Mouse (Mus musculus) mouse embryonic stem cell (cell line): ENCODE results near the gene Urah.

Source experiments
- in situ Hi-C, 2 experiments: fragments of 300-500 bp; cut with MboI; formaldehyde crosslinking; loops; 1 replicate in 1 of 2; 3 replicates in 1 of 2; pipeline ENCODE4 v1.14.3; 2019 to 2020; ENCODE audit warnings: low sequenced_read_pairs in 2 of 2, low pct_unique_long_range_greater_than_20kb in 1 of 2, mixed read lengths in 1 of 2; ENCODE audit not compliant: unreplicated experiment in 1 of 2

Urah gene

GRCm38 (mm10) chr7:140836243-140837115 is 1.7 kb downstream of the Urah start:
- in situ Hi-C loops, result no loop called here

- in situ Hi-C loops, result no loop called here
These were observed 4.7 kb downstream of the Urah start for GRCm38 (mm10) chr7:140839556-140839955.

DNA sequence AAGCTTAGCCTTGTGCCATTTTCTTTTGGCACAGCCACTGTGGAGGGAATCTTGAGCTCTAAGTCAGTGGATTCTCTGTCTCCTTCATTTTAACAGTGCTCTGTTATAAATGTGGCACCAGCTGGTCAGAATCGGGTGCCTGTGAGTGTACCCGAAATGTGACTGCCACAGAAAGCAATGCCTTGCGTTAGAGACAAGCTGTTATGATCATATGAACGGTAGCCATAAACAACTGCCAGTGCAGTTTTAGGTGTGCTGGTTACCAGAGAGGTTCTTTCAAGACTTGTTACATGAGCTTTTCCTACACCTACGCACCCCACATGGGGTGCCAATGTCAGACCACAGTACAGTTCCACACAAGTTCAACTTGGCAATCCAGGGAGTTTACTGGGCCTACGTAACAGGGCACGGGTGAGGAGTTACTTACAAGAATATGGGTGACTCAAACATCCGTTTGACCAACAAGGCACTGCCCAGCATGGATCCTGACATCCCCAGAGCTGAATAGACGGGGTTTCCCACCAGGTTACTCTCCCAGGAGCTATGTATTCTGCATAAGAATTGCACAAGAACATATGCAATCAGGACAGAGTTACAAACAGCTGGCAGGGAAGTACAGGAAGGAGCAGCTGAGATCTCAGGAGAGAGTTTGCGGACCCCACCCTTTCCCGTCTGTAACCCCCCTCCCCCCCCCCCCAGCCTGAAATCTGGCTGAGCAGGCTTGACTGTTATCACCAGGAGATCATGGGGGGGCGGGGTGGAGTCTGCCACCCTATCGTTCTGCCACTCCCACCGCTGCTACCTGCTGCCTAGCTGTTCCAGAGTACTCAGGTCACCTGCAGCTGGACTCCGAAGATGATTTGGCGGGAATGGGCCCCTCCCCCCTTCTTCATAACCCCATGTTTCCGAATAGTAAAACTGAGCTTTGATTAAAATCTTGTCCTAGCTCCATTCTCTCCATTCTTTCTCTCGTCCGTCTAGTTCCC is 6.2 kb downstream of the Urah start:
- in situ Hi-C loops, result loop anchor here (5.0 to 10.0 kb wide), 3 partner anchors 61 to 334 kb away; partner anchors contain the start of genes Rnh1 (in 2 of the 2) and Cox8b (in 1 of the 2)

DNA sequence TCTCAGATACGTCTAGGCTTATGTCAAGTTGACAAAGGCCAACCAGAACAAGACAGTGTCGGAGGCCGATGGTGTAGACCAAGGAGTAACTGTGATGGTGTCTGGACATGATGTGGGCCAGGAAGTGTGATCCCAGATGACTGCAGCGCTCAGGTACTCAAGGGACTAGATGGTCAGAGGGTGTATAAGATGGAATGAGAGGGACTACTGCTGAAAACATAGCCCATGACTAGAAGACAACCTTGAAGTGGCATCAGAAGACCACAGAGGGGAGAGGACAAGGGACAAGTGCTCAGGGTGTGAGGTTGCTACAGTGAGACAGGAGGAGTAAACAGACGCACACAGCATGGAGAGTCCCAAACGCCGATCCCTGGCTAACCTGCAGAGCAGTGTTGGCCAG is 9.0 kb downstream of the Urah start:
- in situ Hi-C loops, result loop anchor here (5.0 to 10.0 kb wide), 3 partner anchors 58 to 331 kb away; partner anchors contain the start of genes Rnh1 (in 2 of the 2) and Cox8b (in 1 of the 2)

GRCm38 (mm10) chr7:140844905-140845665 is 10.3 kb downstream of the Urah start, which contains the start of gene Scgb1c1:
Scgb1c1 (plus strand) TSS chr7:140845547.
- in situ Hi-C loops, result loop anchor here (5.0 to 10.0 kb wide), 5 partner anchors 52 to 330 kb away; partner anchors contain the start of genes Rnh1 (in 2 of the 2) and Cox8b (in 1 of the 2)

GRCm38 (mm10) chr7:140845683-140846082 is 10.9 kb downstream of the Urah start:
- in situ Hi-C loops, result loop anchor here (5.0 to 10.0 kb wide), 4 partner anchors 52 to 329 kb away; partner anchors contain the start of gene Rnh1 (in 2 of the 2)

DNA sequence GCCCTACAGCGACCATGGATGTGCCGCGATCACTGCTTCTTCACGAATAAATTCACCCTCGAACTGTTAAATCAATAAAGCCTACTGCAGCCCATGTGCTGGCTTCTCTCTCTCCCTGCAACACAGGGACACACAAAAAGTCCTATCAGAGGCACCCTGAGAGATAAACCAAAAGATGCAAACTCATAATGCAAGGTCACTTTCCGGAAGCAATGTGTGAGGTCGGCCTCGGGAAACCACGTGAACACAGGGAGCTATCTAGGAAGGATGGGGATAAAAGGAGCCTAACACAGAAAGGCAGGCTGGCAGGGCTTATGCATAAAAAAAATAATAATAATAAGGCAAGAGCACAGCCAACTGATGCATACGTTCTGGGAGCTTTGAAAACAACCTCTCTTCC is 11.9 kb downstream of the Urah start:
- in situ Hi-C loops, result loop anchor here (5.0 to 10.0 kb wide), 4 partner anchors 51 to 328 kb away; partner anchors contain the start of gene Rnh1 (in 2 of the 2)

- in situ Hi-C loops, result loop anchor here (5.0 to 10.0 kb wide), 4 partner anchors 49 to 327 kb away; partner anchors contain the start of gene Rnh1 (in 2 of the 2)
These were observed 13.2 kb downstream of the Urah start, which contains the start of gene Odf3 for GRCm38 (mm10) chr7:140847755-140848580. Odf3 (plus strand) TSS chr7:140847805.

- in situ Hi-C loops, result loop anchor here (5.0 to 10.0 kb wide), 4 partner anchors 49 to 326 kb away; partner anchors contain the start of gene Rnh1 (in 2 of the 2)
These were observed 13.8 kb downstream of the Urah start for GRCm38 (mm10) chr7:140848591-140848990.

GRCm38 (mm10) chr7:140851916-140852315 is 17.1 kb downstream of the Urah start:
- in situ Hi-C loops, result no loop called here

- in situ Hi-C loops, result no loop called here
These were observed 18.6 kb downstream of the Urah start for GRCm38 (mm10) chr7:140853386-140853785.

DNA sequence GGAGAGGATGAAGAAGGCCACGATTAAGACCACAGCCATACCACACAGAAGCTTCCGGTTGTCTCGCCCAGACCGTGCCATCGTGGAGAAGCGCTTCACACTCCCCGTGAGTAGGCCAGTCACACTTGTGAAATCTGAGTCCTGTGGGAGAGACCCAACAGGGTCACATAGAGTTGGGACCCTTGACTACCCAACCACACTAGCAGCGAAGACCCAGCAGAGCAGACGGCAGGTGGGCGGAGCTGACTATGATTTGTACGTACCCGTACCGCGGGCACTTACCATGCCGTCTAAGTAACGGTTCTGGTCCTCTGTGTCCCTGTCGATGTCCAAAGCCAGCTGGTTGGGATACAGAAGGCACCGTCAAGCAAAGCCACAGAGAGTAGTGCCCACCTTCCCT is 19.7 kb downstream of the Urah start:
- in situ Hi-C loops, result no loop called here

GRCm38 (mm10) chr7:140855181-140855580 is 20.4 kb downstream of the Urah start:
- in situ Hi-C loops, result no loop called here

- in situ Hi-C loops, result no loop called here
These were observed 21.3 kb downstream of the Urah start, which contains the start of gene Gm45785 for GRCm38 (mm10) chr7:140855860-140856784. Gm45785 (minus strand) TSS chr7:140856331.

DNA sequence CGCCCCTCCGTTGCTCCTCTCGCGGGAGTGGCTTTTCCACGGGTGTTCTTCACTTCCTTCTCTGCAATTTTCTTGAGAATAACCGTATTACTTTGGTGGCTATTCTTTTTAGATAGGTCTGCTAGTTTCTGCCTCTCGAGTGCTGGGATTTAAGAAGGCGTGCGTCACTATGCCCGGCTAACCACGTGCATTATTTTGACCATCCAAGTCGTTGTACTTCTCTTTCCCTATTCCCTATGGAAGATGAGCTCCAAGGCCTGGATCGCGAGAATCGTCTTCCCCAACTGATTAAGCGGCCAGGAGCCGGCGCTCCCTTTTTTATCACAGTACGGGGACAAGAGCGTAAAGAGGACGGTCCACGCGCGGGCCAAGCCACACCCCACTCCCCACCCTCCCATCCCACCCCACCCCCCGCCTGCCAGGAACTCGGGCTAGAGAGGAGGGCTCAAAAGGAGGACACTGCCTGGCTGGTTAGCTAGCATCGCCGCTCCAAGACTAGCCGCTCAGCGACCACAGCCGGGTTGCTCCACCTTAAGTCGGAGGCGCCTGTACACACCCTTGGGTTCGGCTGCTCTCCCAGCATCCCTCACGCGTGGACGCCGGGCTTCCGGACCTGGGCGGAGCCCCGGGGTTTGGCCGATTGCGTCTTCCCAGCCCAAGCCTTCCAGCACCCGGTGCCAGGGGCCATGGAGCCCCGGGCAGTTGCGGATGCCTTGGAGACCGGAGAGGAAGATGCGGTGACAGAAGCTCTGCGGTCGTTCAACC is 22.1 kb downstream of the Urah start, which contains the start of gene Ric8a:
Gene Ric8a (plus strand): TSS at position 173 of the 765 bp plus-strand sequence.
- in situ Hi-C loops, result no loop called here
